Mouse (Mus musculus) gastrocnemius, postnatal 25 days (tissue): ENCODE measurements around the gene Fam227a. TPM values are rescaled to one million over a fixed set of nuclear protein-coding genes. Genes with fewer than 3 reads are reported as not detected.

ENCODE experiments used
- DNase-seq: peaks from one replicate; pipeline ENCODE4 v3.0.0; 2022
- microRNA-seq, 2 experiments: library from miRNA; unstranded; fragments of <30 nt; microRNA quantifications; one replicate each; pipeline ENCODE4 v1.2.0; 2021; ENCODE audit warnings: borderline replicate concordance in 2 of 2
- total RNA-seq, 2 experiments: library from RNA; stranded (reverse); gene quantifications; 1 replicate in 1 of 2; 2 replicates in 1 of 2; pipeline ENCODE4 v1.2.3; 2021

Fam227a gene
- total RNA-seq, 2 experiments from 2014 or later: 0.41 to 0.48 TPM

- no peak for DNase-seq
Measured at GRCm38 (mm10) chr15:79615501-79615900, 43.3 kb downstream of the Fam227a start.

- no peak for DNase-seq
Measured at GRCm38 (mm10) chr15:79609226-79609625, 49.5 kb downstream of the Fam227a start.

- DNase-seq: no peak
Measured at GRCm38 (mm10) chr15:79608214-79608613, 50.5 kb downstream of the Fam227a start.

GRCm38 (mm10) chr15:79607757-79608156 is 51.0 kb downstream of the Fam227a start:
- no peak for DNase-seq

- no peak for DNase-seq
Measured at GRCm38 (mm10) chr15:79606161-79606560, 52.6 kb downstream of the Fam227a start.

GRCm38 (mm10) chr15:79604990-79605665 is 53.6 kb downstream of the Fam227a start, which contains the start of gene Dmc1:
Gene Dmc1 (minus strand): TSS chr15:79605109.
- peak; percentile 13 for DNase-seq

- no peak for DNase-seq
Measured at GRCm38 (mm10) chr15:79600176-79600575, 58.6 kb downstream of the Fam227a start.

- DNase-seq: no peak
Measured at GRCm38 (mm10) chr15:79598715-79599114, 60.0 kb downstream of the Fam227a start.

- DNase-seq: no peak
Measured at GRCm38 (mm10) chr15:79581581-79581980, 77.2 kb downstream of the Fam227a start.

GRCm38 (mm10) chr15:79577671-79578426 is 80.9 kb downstream of the Fam227a start:
- DNase-seq: no peak

GRCm38 (mm10) chr15:79576947-79577346 is 81.8 kb downstream of the Fam227a start:
- no peak for DNase-seq

- DNase-seq: no peak
Measured at GRCm38 (mm10) chr15:79575543-79576222, 83.1 kb downstream of the Fam227a start.

GRCm38 (mm10) chr15:79562417-79562816 is 96.3 kb downstream of the Fam227a start:
- no peak for DNase-seq

GRCm38 (mm10) chr15:79559649-79560048 is 99.1 kb downstream of the Fam227a start:
- no peak for DNase-seq

Small RNA genes within 50 kb of the gene (microRNA-seq; reads per million reads assigned to microRNA genes)
- gene Gm27903: 0 reads per million in 2 experiments

Other genes with a start within 250 kb of the Fam227a start
- 10 to 100 TPM; 43.1 to 43.9 TPM for gene Csnk1e, start 203.4 kb downstream of the Fam227a start, total RNA-seq
- gene Kcnj4, start 153.7 kb downstream of the Fam227a start, total RNA-seq: not detected
- gene Kdelr3, start 142.5 kb downstream of the Fam227a start, total RNA-seq: 1 to 10 TPM; 7.3 to 7.7 TPM
- 10 to 100 TPM; 65.3 to 72.8 TPM for gene Ddx17, start 112.2 kb downstream of the Fam227a start, total RNA-seq
- gene Dmc1, start 53.8 kb downstream of the Fam227a start, total RNA-seq: not detected
- 10 to 100 TPM; 14.3 to 15.8 TPM for gene Cby1, start 243 bp upstream of the Fam227a start, total RNA-seq
- gene Tomm22, start 11.9 kb upstream of the Fam227a start, total RNA-seq: 10 to 100 TPM; 67.1 to 72.6 TPM
- 10 to 100 TPM; 12.1 to 16.0 TPM for gene Josd1, start 29.0 kb upstream of the Fam227a start, total RNA-seq
- gene Gtpbp1, start 31.9 kb upstream of the Fam227a start, total RNA-seq: 10 to 100 TPM; 20.4 to 21.7 TPM
- 10 to 100 TPM; 70.7 to 76.5 TPM for gene Sun2, start 83.6 kb upstream of the Fam227a start, total RNA-seq
- 1 to 10 TPM; 5.9 to 6.1 TPM for gene Dnal4, start 118.9 kb upstream of the Fam227a start, total RNA-seq
- 1 to 10 TPM in 1 of 2 experiments, under 1 TPM in 1; 0.72 to 1.0 TPM for gene Nptxr, start 145.8 kb upstream of the Fam227a start, total RNA-seq
- gene Npcd, start 175.3 kb upstream of the Fam227a start, total RNA-seq: under 1 TPM in 1 of 2 experiments, not detected in 1; 0.61 TPM
- 10 to 100 TPM; 12.5 to 14.6 TPM for gene Cbx6, start 175.7 kb upstream of the Fam227a start, total RNA-seq
- 1 to 10 TPM; 2.3 to 4.0 TPM for gene Apobec3, start 232.7 kb upstream of the Fam227a start, total RNA-seq